Mouse (Mus musculus) hindbrain, postnatal 0 days (tissue): ENCODE results near the gene Timeless. TPM values are rescaled to one million over a fixed set of nuclear protein-coding genes. Genes with fewer than 3 reads are reported as not detected.

Experiments used
- ATAC-seq: fragments of 200-750 bp; cut with Nextera tagmentation; 2 replicates; pipeline ENCODE4 v1.8.0; 2017; ENCODE audit warnings: mild to moderate bottlenecking, moderate TSS enrichment, moderate library complexity
- DNase-seq: peaks from one replicate; pipeline ENCODE4 v3.0.0-alpha.2; 2015; ENCODE audit warnings: low spot score
- H3K27ac ChIP-seq: fragments of 300-500 bp; sonication (generic); 2 replicates; pipeline ENCODE4 v1.5.1; 2014; ENCODE audit warnings: mild to moderate bottlenecking
- H3K27me3 ChIP-seq: fragments of 300-500 bp; sonication (generic); 2 replicates; pipeline ENCODE4 v1.6.1; 2014; ENCODE audit warnings: low read length, mixed read lengths; ENCODE audit not compliant: insufficient read depth
- H3K36me3 ChIP-seq: fragments of 300-500 bp; sonication (generic); 2 replicates; pipeline ENCODE4 v1.6.1; 2014; ENCODE audit warnings: low read length, mixed read lengths; ENCODE audit not compliant: insufficient read depth
- H3K4me1 ChIP-seq: fragments of 300-500 bp; sonication (generic); 2 replicates; pipeline ENCODE4 v1.6.1; 2014; ENCODE audit warnings: antibody characterized with exemption, low read length, mixed read lengths; ENCODE audit not compliant: insufficient read depth
- H3K4me2 ChIP-seq: fragments of 300-500 bp; sonication (generic); 2 replicates; pipeline ENCODE4 v1.6.1; 2014; ENCODE audit warnings: low read depth, mild to moderate bottlenecking, low read length, moderate library complexity, mixed read lengths
- H3K4me3 ChIP-seq: fragments of 300-500 bp; sonication (generic); 2 replicates; pipeline ENCODE4 v1.5.1; 2014; ENCODE audit warnings: low read length
- H3K9ac ChIP-seq: fragments of 300-500 bp; sonication (generic); replicated peaks from 2 replicates; pipeline ENCODE4 v1.6.1; 2014; ENCODE audit warnings: mild to moderate bottlenecking, low read length, moderate library complexity, mixed read lengths
- H3K9me3 ChIP-seq: fragments of 300-500 bp; sonication (generic); 2 replicates; pipeline ENCODE4 v1.6.1; 2016; ENCODE audit warnings: low read length, mixed read lengths
- CTCF ChIP-seq: IDR thresholded peaks from 2 replicates; pipeline ENCODE4 v1.5.1; 2016; ENCODE audit warnings: antibody characterized with exemption, control low read depth, low read depth
- WGBS: fragments of 180-500 bp; shearing (Covaris S2); extraction: QIAGEN DNeasy Blood & Tissue Kit; methylation state at CpG from one replicate; pipeline ENCODE4 v1.1.7; 2014; 5-methylcytosine and 5-hydroxymethylcytosine counted together
- polyA plus RNA-seq: library from polyadenylated mRNA; unstranded; fragments of >200 nt; fragmentation: Nextera tagmentation; extraction: Ambion mirVana; gene quantifications from 2 replicates; pipeline ENCODE4 v1.2.1, GENCODE M21; 2015
- total RNA-seq: library from RNA; depleted of rRNA; stranded (reverse); fragments of >200 nt; gene quantifications from 2 replicates; pipeline ENCODE4 v1.2.3, GENCODE M21; 2014; rRNA removed

Gene Timeless
- total RNA-seq (13.0 and 15.6 TPM in 2 replicates), polyA plus RNA-seq (15.2 and 17.0 TPM in 2 replicates)

- 2% methylated on average over 56 of the region's 58 CpGs for WGBS
- Histone ChIP-seq H3K4me3 (peak within 1 kb of the TSS; percentile 60), H3K9ac (peak within 1 kb of the TSS; percentile 67), H3K9me3 (no peaks in the 10 kb centered on the region), H3K27me3 (no peaks in the 10 kb centered on the region), H3K4me2 (peak within 1 kb of the TSS; percentile 64), H3K4me1 (0 out of 2 replicates have a peak, but pooled peaks cover 3% of the 10 kb centered on the region), H3K36me3 (no peaks in the 10 kb centered on the region), H3K27ac (peak within 1 kb of the TSS; percentile 88)
- ATAC-seq (peak; percentile 94), DNase-seq (peak; percentile 90)
- no peak for TF ChIP-seq CTCF
These were observed at the start of gene Timeless for GRCm38 (mm10) chr10:128231697-128232419. Gene Timeless (plus strand): TSS chr10:128232065.

- Histone ChIP-seq H3K9ac (no peak overlapping the region), H3K4me3 (no peak overlapping the region), H3K9me3 (no peaks in the 10 kb centered on the region), H3K27ac (no peak overlapping the region), H3K4me2 (no peak overlapping the region), H3K4me1 (no peaks in the 10 kb centered on the region), H3K27me3 (no peaks in the 10 kb centered on the region), H3K36me3 (no peaks in the 10 kb centered on the region)
- ATAC-seq (no peak), DNase-seq (no peak)
- TF ChIP-seq CTCF = no peak
- WGBS = 90% methylated on average over 2 of the region's 2 CpGs
These were observed 47.6 kb upstream of the Timeless start for GRCm38 (mm10) chr10:128184296-128184695.

- Histone ChIP-seq H3K4me2 (no peak overlapping the region), H3K27ac (no peak overlapping the region), H3K27me3 (no peaks in the 10 kb centered on the region), H3K9me3 (no peaks in the 10 kb centered on the region), H3K36me3 (no peaks in the 10 kb centered on the region), H3K4me1 (no peaks in the 10 kb centered on the region), H3K9ac (no peak overlapping the region), H3K4me3 (no peak overlapping the region)
- no peak for ATAC-seq
- WGBS = 77% methylated on average over 6 of the region's 6 CpGs
- DNase-seq = no peak
- TF ChIP-seq CTCF = no peak
These were observed 46.5 kb upstream of the Timeless start for GRCm38 (mm10) chr10:128185277-128185940.

- 58% methylated on average over 2 of the region's 2 CpGs for WGBS
These were observed 45.9 kb upstream of the Timeless start for GRCm38 (mm10) chr10:128185959-128186358.

GRCm38 (mm10) chr10:128187181-128187605 lies 44.7 kb upstream of the Timeless start:
- no peak for TF ChIP-seq CTCF
- no peaks in the 10 kb centered on the region for H3K9me3 ChIP-seq
- no peak overlapping the region for H3K4me2 ChIP-seq
- H3K4me3 ChIP-seq = no peak overlapping the region
- no peak overlapping the region for H3K27ac ChIP-seq
- H3K9ac ChIP-seq = no peak overlapping the region
- no peaks in the 10 kb centered on the region for H3K4me1 ChIP-seq
- no peak for ATAC-seq
- no peak for DNase-seq
- no peaks in the 10 kb centered on the region for H3K36me3 ChIP-seq
- no peaks in the 10 kb centered on the region for H3K27me3 ChIP-seq
- whole genome bisulfite sequencing = 68% methylated on average over 5 of the region's 5 CpGs

More at GRCm38 (mm10) chr10:128185959-128186358, 45.9 kb upstream of the Timeless start:
- H3K36me3 ChIP-seq = no peaks in the 10 kb centered on the region
- no peaks in the 10 kb centered on the region for H3K27me3 ChIP-seq
- H3K4me2 ChIP-seq = no peak overlapping the region
- no peak overlapping the region for H3K9ac ChIP-seq
- H3K4me1 ChIP-seq = no peaks in the 10 kb centered on the region
- no peaks in the 10 kb centered on the region for H3K9me3 ChIP-seq
- no peak overlapping the region for H3K27ac ChIP-seq
- ATAC-seq (no peak), DNase-seq (peak; percentile 88)
- H3K4me3 ChIP-seq = no peak overlapping the region
- peak; percentile 96 for TF ChIP-seq CTCF

GRCm38 (mm10) chr10:128188242-128188877 lies 43.5 kb upstream of the Timeless start:
- peak; percentile 88 for DNase-seq
- H3K4me3 ChIP-seq = no peak overlapping the region
- no peak overlapping the region for H3K4me2 ChIP-seq
- no peaks in the 10 kb centered on the region for H3K36me3 ChIP-seq
- H3K27me3 ChIP-seq = no peaks in the 10 kb centered on the region
- H3K9ac ChIP-seq = no peak overlapping the region
- H3K27ac ChIP-seq = no peak overlapping the region
- ATAC-seq = no peak
- no peaks in the 10 kb centered on the region for H3K4me1 ChIP-seq
- no peaks in the 10 kb centered on the region for H3K9me3 ChIP-seq
- WGBS = 40% methylated on average over 2 of the region's 2 CpGs
- TF ChIP-seq CTCF = peak; percentile 78
